ENCODE assay signal across 17 mouse cellular contexts in the genomic region with DNA sequence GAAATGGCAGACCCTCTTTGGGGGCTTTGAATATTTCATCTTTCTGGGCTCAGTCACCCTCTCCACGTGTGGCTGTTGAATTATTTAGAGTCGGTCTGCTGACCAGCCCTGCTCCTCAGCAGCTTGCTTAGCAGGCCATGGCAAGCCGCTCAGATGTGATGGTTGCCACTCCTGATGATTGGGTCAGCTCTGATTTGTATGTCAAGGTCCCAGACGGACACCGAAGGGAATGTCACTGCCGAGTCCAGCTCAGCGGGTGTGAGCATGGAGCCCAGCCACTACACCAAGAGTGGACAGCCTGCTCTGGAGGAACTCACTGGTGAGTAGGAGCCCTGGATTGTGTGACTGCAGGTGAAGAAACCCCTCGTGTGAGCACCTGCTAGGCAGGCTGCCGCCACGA.
DNase-seq lines count a peak whose midpoint lies in the region; ATAC-seq lines count a peak whose summit lies in the region.
"Had no signal": no experiment of that assay in that cellular context is flagged by ENCODE, and none has a peak within 500 bp of the region (broad histone marks: within the 10 kb centered on the region; RNA-seq: fewer than 3 reads in every experiment).

No protein-coding gene starts in this region.

- peaks cover 16% of the 10 kb centered on the region for H3K36me3 ChIP-seq in hindbrain, embryonic 13.5 days
- no peaks in the 10 kb centered on the region for H3K36me3 ChIP-seq in hindbrain, embryonic 11.5 days (ENCODE audit: control insufficient read depth, insufficient read depth, low read length)
- H3K36me3 ChIP-seq in midbrain, embryonic 13.5 days, result peaks cover 14% of the 10 kb centered on the region
- peaks cover 26% of the 10 kb centered on the region for H3K36me3 ChIP-seq in midbrain, embryonic 10.5 days
- no peaks in the 10 kb centered on the region for H3K36me3 ChIP-seq in liver, embryonic 16.5 days (ENCODE audit: control insufficient read depth, insufficient read depth)
- no peaks in the 10 kb centered on the region; the same call in 1 of the 2 replicates for H3K36me3 ChIP-seq in midbrain, embryonic 16.5 days (ENCODE audit: control insufficient read depth, insufficient read depth, low read length)
- no peaks in the 10 kb centered on the region for H3K36me3 ChIP-seq in forebrain, embryonic 10.5 days (replicated peaks)

- H3K9ac ChIP-seq in hindbrain, embryonic 13.5 days, result no peak overlapping the region
- no peak overlapping the region for H3K9ac ChIP-seq in hindbrain, embryonic 11.5 days (ENCODE audit: low read depth, low read length)
- H3K9ac ChIP-seq in midbrain, embryonic 13.5 days (replicated peaks), result no peak overlapping the region
- no peak overlapping the region for H3K9ac ChIP-seq in liver, embryonic 16.5 days (ENCODE audit: low read depth, low read length)
- H3K9ac ChIP-seq in midbrain, embryonic 16.5 days (ENCODE audit: low read depth, low read length), result no peak overlapping the region
- H3K9ac ChIP-seq: heart, embryonic 13.5 days; hindbrain, embryonic 14.5 days had no signal

- H3K4me2 ChIP-seq in hindbrain, embryonic 13.5 days, result no peak overlapping the region
- H3K4me2 ChIP-seq in hindbrain, embryonic 11.5 days (replicated peaks; ENCODE audit: low read depth, low read length), result no peak overlapping the region
- H3K4me2 ChIP-seq in midbrain, embryonic 13.5 days (replicated peaks), result no peak overlapping the region
- peak overlapping the region; percentile 20; the same call in 1 of the 2 replicates for H3K4me2 ChIP-seq in liver, embryonic 16.5 days (ENCODE audit: low read depth, low read length)
- H3K4me2 ChIP-seq in midbrain, embryonic 16.5 days (ENCODE audit: low read length), result no peak overlapping the region
- H3K4me2 ChIP-seq: heart, embryonic 13.5 days; hindbrain, embryonic 14.5 days had no signal

- H3K9me3 ChIP-seq in hindbrain, embryonic 13.5 days, result no peaks in the 10 kb centered on the region
- no peaks in the 10 kb centered on the region for H3K9me3 ChIP-seq in hindbrain, embryonic 11.5 days (ENCODE audit: control insufficient read depth, low read length)
- no peaks in the 10 kb centered on the region for H3K9me3 ChIP-seq in midbrain, embryonic 13.5 days
- no peaks in the 10 kb centered on the region for H3K9me3 ChIP-seq in midbrain, embryonic 10.5 days (replicated peaks)
- H3K9me3 ChIP-seq in liver, embryonic 16.5 days (replicated peaks; ENCODE audit: control insufficient read depth, low read length), result no peaks in the 10 kb centered on the region
- H3K9me3 ChIP-seq in midbrain, embryonic 16.5 days (replicated peaks; ENCODE audit: control insufficient read depth, low read length, poor library complexity, severe bottlenecking), result no peaks in the 10 kb centered on the region
- H3K9me3 ChIP-seq in forebrain, embryonic 10.5 days, result no peaks in the 10 kb centered on the region
- H3K9me3 ChIP-seq: embryonic facial prominence, embryonic 10.5 days; heart, embryonic 13.5 days had no signal

- no peaks in the 10 kb centered on the region for H3K27me3 ChIP-seq in hindbrain, embryonic 13.5 days
- no peaks in the 10 kb centered on the region for H3K27me3 ChIP-seq in hindbrain, embryonic 11.5 days (ENCODE audit: control insufficient read depth, insufficient read depth, low read length)
- no peaks in the 10 kb centered on the region for H3K27me3 ChIP-seq in midbrain, embryonic 13.5 days
- H3K27me3 ChIP-seq in midbrain, embryonic 10.5 days (ENCODE audit: low read depth, poor library complexity, severe bottlenecking), result no peaks in the 10 kb centered on the region; the same call in 1 of the 2 replicates
- H3K27me3 ChIP-seq in liver, embryonic 16.5 days (ENCODE audit: control insufficient read depth, insufficient read depth, low read depth, low read length), result no peaks in the 10 kb centered on the region
- no peaks in the 10 kb centered on the region for H3K27me3 ChIP-seq in midbrain, embryonic 16.5 days (ENCODE audit: control insufficient read depth, insufficient read depth, low read depth, low read length)
- peaks cover 16% of the 10 kb centered on the region; the same call in 1 of the 2 replicates for H3K27me3 ChIP-seq in forebrain, embryonic 10.5 days (ENCODE audit: poor library complexity, severe bottlenecking)
- H3K27me3 ChIP-seq: heart, embryonic 13.5 days had no signal

- no peak for ATAC-seq in hindbrain, embryonic 13.5 days (ENCODE audit: low FRiP score)
- no peak for ATAC-seq in hindbrain, embryonic 11.5 days (ENCODE audit: low FRiP score)
- ATAC-seq in midbrain, embryonic 13.5 days, result peak; percentile 41; the same call in 1 of the 2 replicates
- peak; percentile 30 for ATAC-seq in liver, embryonic 16.5 days (ENCODE audit: low read depth)
- 0 out of 2 replicates have a peak, but pooled peaks have one; percentile 7 for ATAC-seq in midbrain, embryonic 16.5 days
- ATAC-seq: forebrain, embryonic 14.5 days had no signal

- DNase-seq in hindbrain, embryonic 11.5 days (ENCODE audit: low spot score), result no peak
- DNase-seq in midbrain, embryonic 10.5 days (ENCODE audit: low spot score), result no peak
- no peak for DNase-seq in forebrain, embryonic 10.5 days (ENCODE audit: extremely low spot score, low spot score)
- DNase-seq: adrenal gland, postnatal 25 days; cerebellum, adult 18-20 months; cerebellum, adult 9-11 months; gastrocnemius, adult 2 months; gastrocnemius, postnatal 25 days; heart, postnatal 4 days had no signal

- H3K4me3 ChIP-seq in hindbrain, embryonic 13.5 days, result no peak overlapping the region
- H3K4me3 ChIP-seq in hindbrain, embryonic 11.5 days (ENCODE audit: low read depth, low read length), result no peak overlapping the region
- H3K4me3 ChIP-seq in midbrain, embryonic 13.5 days (replicated peaks), result no peak overlapping the region
- no peak overlapping the region for H3K4me3 ChIP-seq in midbrain, embryonic 10.5 days
- no peak overlapping the region for H3K4me3 ChIP-seq in liver, embryonic 16.5 days (ENCODE audit: low read depth, low read length)
- H3K4me3 ChIP-seq in midbrain, embryonic 16.5 days (ENCODE audit: low read depth, low read length), result no peak overlapping the region
- H3K4me3 ChIP-seq in forebrain, embryonic 10.5 days, result no peak overlapping the region
- H3K4me3 ChIP-seq: embryonic facial prominence, embryonic 10.5 days; gastrocnemius, adult 2 months; heart, embryonic 13.5 days had no signal

- 0 out of 2 replicates have a peak overlapping the region, but pooled peaks have one; percentile 20 for H3K27ac ChIP-seq in hindbrain, embryonic 13.5 days
- no peak overlapping the region for H3K27ac ChIP-seq in hindbrain, embryonic 11.5 days (ENCODE audit: low read depth, low read length)
- H3K27ac ChIP-seq in midbrain, embryonic 13.5 days, result 0 out of 2 replicates have a peak overlapping the region, but pooled peaks have one; percentile 19
- no peak overlapping the region for H3K27ac ChIP-seq in midbrain, embryonic 10.5 days (replicated peaks)
- H3K27ac ChIP-seq in liver, embryonic 16.5 days (ENCODE audit: low read length), result peak overlapping the region; percentile 67
- H3K27ac ChIP-seq in midbrain, embryonic 16.5 days (ENCODE audit: low read length), result no peak overlapping the region
- H3K27ac ChIP-seq in forebrain, embryonic 10.5 days, result no peak overlapping the region
- H3K27ac ChIP-seq: embryonic facial prominence, embryonic 10.5 days; gastrocnemius, adult 2 months; hindbrain, embryonic 14.5 days had no signal

- peaks cover 7% of the 10 kb centered on the region; the same call in 1 of the 2 replicates for H3K4me1 ChIP-seq in hindbrain, embryonic 13.5 days (replicated peaks)
- H3K4me1 ChIP-seq in hindbrain, embryonic 11.5 days (replicated peaks; ENCODE audit: control insufficient read depth, insufficient read depth, low read length), result no peaks in the 10 kb centered on the region
- H3K4me1 ChIP-seq in midbrain, embryonic 13.5 days (replicated peaks), result peaks cover 7% of the 10 kb centered on the region; the same call in 1 of the 2 replicates
- no peaks in the 10 kb centered on the region for H3K4me1 ChIP-seq in midbrain, embryonic 10.5 days
- H3K4me1 ChIP-seq in liver, embryonic 16.5 days (ENCODE audit: control insufficient read depth, low read depth, low read length), result no peaks in the 10 kb centered on the region; the same call in 1 of the 2 replicates
- no peaks in the 10 kb centered on the region; the same call in 1 of the 2 replicates for H3K4me1 ChIP-seq in midbrain, embryonic 16.5 days (ENCODE audit: control insufficient read depth, insufficient read depth, low read length)
- peaks cover 13% of the 10 kb centered on the region for H3K4me1 ChIP-seq in forebrain, embryonic 10.5 days

- 82% methylated on average over 10 of the region's 10 CpGs for WGBS in hindbrain, embryonic 13.5 days
- WGBS in hindbrain, embryonic 11.5 days, result 84% methylated on average over 10 of the region's 10 CpGs
- WGBS in midbrain, embryonic 13.5 days, result 78% methylated on average over 10 of the region's 10 CpGs
- WGBS in midbrain, embryonic 10.5 days, result 89% methylated on average over 10 of the region's 10 CpGs
- 68% methylated on average over 10 of the region's 10 CpGs for WGBS in liver, embryonic 16.5 days (ENCODE audit: insufficient replicate concordance)
- WGBS in midbrain, embryonic 16.5 days, result 73% methylated on average over 10 of the region's 10 CpGs
- 85% methylated on average over 10 of the region's 10 CpGs for WGBS in forebrain, embryonic 10.5 days

Comparison
In these comparisons a context has a peak if more than half of its experiments do, and no peak if none do; other contexts are left out.
1. H3K27ac ChIP-seq: peak in hindbrain, embryonic 13.5 days (single experiment), midbrain, embryonic 13.5 days (single experiment) and liver, embryonic 16.5 days (single experiment); none in hindbrain, embryonic 11.5 days (single experiment), midbrain, embryonic 10.5 days (single experiment), midbrain, embryonic 16.5 days (single experiment) and forebrain, embryonic 10.5 days (single experiment).
2. ATAC-seq: peak in midbrain, embryonic 13.5 days (single experiment), liver, embryonic 16.5 days (single experiment) and midbrain, embryonic 16.5 days (single experiment); none in hindbrain, embryonic 13.5 days (single experiment) and hindbrain, embryonic 11.5 days (single experiment).